Mouse (Mus musculus) adrenal gland, adult 10 weeks (tissue): Measurements from ENCODE around the gene Zfp619. TPM values are rescaled to one million over a fixed set of nuclear protein-coding genes. Genes with fewer than 3 reads are reported as not detected.

Source experiments
- polyA plus RNA-seq: library from polyadenylated mRNA; stranded (reverse); fragments of 350-450 nt; fragmentation: Illumina TruSeq; extraction: RNeasy Lipid Tissue Mini Kit (QIAGEN cat#74804); gene quantifications from one replicate; pipeline ENCODE4 v1.2.3, GENCODE M21; 2014; ENCODE audit warnings: low read depth, low replicate concordance

The Zfp619 gene
- 4.1 TPM for polyA plus RNA-seq

DNA sequence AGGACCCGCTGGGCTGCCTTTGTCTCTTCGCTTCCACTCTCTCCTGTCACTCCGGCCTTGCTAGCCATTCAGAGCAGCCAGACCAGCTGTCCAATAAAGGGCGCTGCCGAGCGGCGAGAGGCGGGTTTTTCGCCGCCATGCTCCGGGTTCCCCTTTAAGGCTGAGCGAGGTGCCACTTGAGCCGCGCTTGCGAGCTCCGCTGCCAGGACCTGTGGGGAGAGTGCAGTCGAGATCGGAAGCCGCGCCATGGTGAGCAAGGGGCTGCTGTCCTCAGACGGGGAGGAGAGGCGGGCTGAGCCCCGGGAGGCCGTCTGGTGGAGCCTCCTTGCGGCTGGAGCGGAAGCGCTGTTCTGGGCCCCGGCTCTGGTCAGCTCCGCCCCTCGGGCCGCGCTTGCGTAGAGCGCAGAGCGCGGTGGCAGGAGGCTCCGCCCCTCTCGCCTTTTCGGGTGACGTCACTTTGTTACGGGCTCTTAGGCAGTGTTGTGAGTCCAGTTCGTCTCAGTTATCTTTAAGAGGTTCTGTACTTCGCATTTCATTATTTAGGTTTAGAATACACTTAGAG is at the start of gene Zfp619:
Zfp619 (plus strand) TSS at position 151 of the 562 bp plus-strand sequence.

Other genes starting within 250 kb of the Zfp619 start
- not detected for gene Gm5114, start 104.6 kb upstream of the Zfp619 start, polyA plus RNA-seq